9 mouse cellular contexts compared by ENCODE assay signal in the genomic region with DNA sequence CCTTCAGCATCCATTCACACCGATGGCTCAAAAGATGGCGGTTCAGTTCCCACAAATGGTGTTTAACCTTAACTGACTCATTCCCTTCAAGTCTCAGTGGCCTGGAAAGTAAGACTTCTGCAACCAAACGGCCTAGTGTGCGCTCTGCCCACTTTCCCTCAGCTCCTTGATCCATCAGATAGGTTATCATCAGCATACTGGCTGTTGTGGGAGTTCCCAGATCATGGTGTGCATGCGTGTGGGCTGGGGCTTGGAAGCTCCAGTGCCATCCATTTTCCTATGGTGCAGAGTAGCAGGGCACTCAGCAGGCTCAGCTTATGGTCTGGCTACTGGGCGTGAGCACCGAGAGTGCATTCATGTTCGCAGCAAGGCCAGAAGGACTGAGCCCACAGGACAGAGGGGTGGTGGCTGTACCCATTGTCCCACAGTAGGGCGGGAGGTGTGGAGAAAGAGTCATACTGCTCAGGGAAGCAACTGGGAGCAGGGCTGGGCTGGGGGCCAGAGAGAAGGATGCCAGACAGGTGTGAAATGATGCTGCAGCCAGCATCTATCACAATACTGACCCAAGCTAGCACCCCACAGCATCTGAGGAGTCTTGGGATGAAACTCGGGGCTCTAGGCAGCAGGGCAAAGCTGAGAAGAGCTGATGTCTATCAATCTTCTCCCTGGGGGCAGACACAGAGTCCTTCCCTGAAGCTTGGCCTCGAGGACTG. TPM values are rescaled to one million over a fixed set of nuclear protein-coding genes. Genes with fewer than 3 reads are reported as not detected.
DNase-seq lines count a peak whose midpoint lies in the region; ATAC-seq and TF ChIP-seq lines count a peak whose summit lies in the region.
"Had no signal": no experiment of that assay in that cellular context is flagged by ENCODE, and none has a peak within 500 bp of the region (broad histone marks: within the 10 kb centered on the region; RNA-seq: fewer than 3 reads in every experiment).

No protein-coding gene starts in this region.

- 0 out of 2 replicates have a peak overlapping the region, but pooled peaks have one; percentile 21 for H3K9ac ChIP-seq in intestine, embryonic 16.5 days (ENCODE audit: low read depth, low read length)
- H3K9ac ChIP-seq in intestine, postnatal 0 days (ENCODE audit: low read depth, low read length): no peak overlapping the region
- no peak overlapping the region for H3K9ac ChIP-seq in forebrain, embryonic 12.5 days
- H3K9ac ChIP-seq in limb, embryonic 13.5 days: peak overlapping the region; percentile 36; the same call in 1 of the 2 replicates
- H3K9ac ChIP-seq in midbrain, embryonic 16.5 days (ENCODE audit: low read depth, low read length): 0 out of 2 replicates have a peak overlapping the region, but pooled peaks have one; percentile 33

- no peak for DNase-seq in right cerebral cortex, postnatal 36 days (ENCODE audit: low spot score in 2 of 2)
- no peak for DNase-seq in gastrocnemius, adult 8-10 months (ENCODE audit: low spot score in 2 of 2)
- DNase-seq in adrenal gland, adult 18-20 months (ENCODE audit: low spot score in 2 of 2): no peak

- no peak overlapping the region for H3K4me2 ChIP-seq in intestine, embryonic 16.5 days (ENCODE audit: low read depth, low read length)
- no peak overlapping the region for H3K4me2 ChIP-seq in intestine, postnatal 0 days (replicated peaks; ENCODE audit: low read depth)
- no peak overlapping the region; the same call in 1 of the 2 replicates for H3K4me2 ChIP-seq in forebrain, embryonic 12.5 days
- H3K4me2 ChIP-seq in limb, embryonic 13.5 days (replicated peaks): no peak overlapping the region
- peak overlapping the region; percentile 4; the same call in 1 of the 2 replicates for H3K4me2 ChIP-seq in midbrain, embryonic 16.5 days (ENCODE audit: low read length)

- 76% methylated on average over 11 of the region's 11 CpGs for WGBS in intestine, embryonic 16.5 days
- WGBS in intestine, postnatal 0 days: 81% methylated on average over 11 of the region's 11 CpGs
- WGBS in forebrain, embryonic 12.5 days: 81% methylated on average over 11 of the region's 11 CpGs
- WGBS in limb, embryonic 13.5 days: 81% methylated on average over 11 of the region's 11 CpGs
- 74% methylated on average over 11 of the region's 11 CpGs for WGBS in midbrain, embryonic 16.5 days

- H3K27me3 ChIP-seq in intestine, embryonic 16.5 days (replicated peaks; ENCODE audit: control insufficient read depth, insufficient read depth, low read length): no peaks in the 10 kb centered on the region
- H3K27me3 ChIP-seq in intestine, postnatal 0 days (replicated peaks; ENCODE audit: control insufficient read depth, insufficient read depth, low read length): no peaks in the 10 kb centered on the region
- H3K27me3 ChIP-seq in forebrain, embryonic 12.5 days: no peaks in the 10 kb centered on the region
- no peaks in the 10 kb centered on the region for H3K27me3 ChIP-seq in limb, embryonic 13.5 days
- no peaks in the 10 kb centered on the region for H3K27me3 ChIP-seq in midbrain, embryonic 16.5 days (ENCODE audit: control insufficient read depth, insufficient read depth, low read depth, low read length)

- H3K27ac ChIP-seq in intestine, embryonic 16.5 days (ENCODE audit: low read length): no peak overlapping the region
- no peak overlapping the region for H3K27ac ChIP-seq in intestine, postnatal 0 days (ENCODE audit: low read depth, low read length)
- H3K27ac ChIP-seq in forebrain, embryonic 12.5 days: peak overlapping the region; percentile 82
- peak overlapping the region; percentile 22; the same call in 1 of the 2 replicates for H3K27ac ChIP-seq in limb, embryonic 13.5 days
- H3K27ac ChIP-seq in midbrain, embryonic 16.5 days (ENCODE audit: low read length): peak overlapping the region; percentile 67
- H3K27ac ChIP-seq: left cerebral cortex, adult 2 months had no signal

- no peak for ATAC-seq in intestine, embryonic 16.5 days
- ATAC-seq in intestine, postnatal 0 days: no peak
- ATAC-seq in forebrain, embryonic 12.5 days (ENCODE audit: low FRiP score): no peak; the same call in 1 of the 2 replicates
- ATAC-seq in limb, embryonic 13.5 days (ENCODE audit: low FRiP score, low read depth): no peak
- no peak; the same call in 1 of the 2 replicates for ATAC-seq in midbrain, embryonic 16.5 days

- no peaks in the 10 kb centered on the region for H3K9me3 ChIP-seq in intestine, embryonic 16.5 days (ENCODE audit: control insufficient read depth, low read length)
- H3K9me3 ChIP-seq in intestine, postnatal 0 days (ENCODE audit: control insufficient read depth): no peaks in the 10 kb centered on the region
- no peaks in the 10 kb centered on the region for H3K9me3 ChIP-seq in forebrain, embryonic 12.5 days
- no peaks in the 10 kb centered on the region for H3K9me3 ChIP-seq in limb, embryonic 13.5 days
- H3K9me3 ChIP-seq in midbrain, embryonic 16.5 days (replicated peaks; ENCODE audit: control insufficient read depth, low read length, poor library complexity, severe bottlenecking): no peaks in the 10 kb centered on the region

- peaks cover 86% of the 10 kb centered on the region for H3K4me1 ChIP-seq in intestine, embryonic 16.5 days (ENCODE audit: control insufficient read depth, insufficient read depth, low read length)
- H3K4me1 ChIP-seq in intestine, postnatal 0 days (replicated peaks; ENCODE audit: control insufficient read depth, insufficient read depth, low read length): peaks cover 40% of the 10 kb centered on the region
- H3K4me1 ChIP-seq in forebrain, embryonic 12.5 days: peaks cover 98% of the 10 kb centered on the region
- peaks cover 99% of the 10 kb centered on the region for H3K4me1 ChIP-seq in limb, embryonic 13.5 days
- H3K4me1 ChIP-seq in midbrain, embryonic 16.5 days (ENCODE audit: control insufficient read depth, insufficient read depth, low read length): peaks cover 67% of the 10 kb centered on the region

- H3K36me3 ChIP-seq in intestine, embryonic 16.5 days (ENCODE audit: control insufficient read depth, insufficient read depth, low read length): no peaks in the 10 kb centered on the region
- no peaks in the 10 kb centered on the region for H3K36me3 ChIP-seq in intestine, postnatal 0 days (ENCODE audit: control insufficient read depth, insufficient read depth)
- H3K36me3 ChIP-seq in forebrain, embryonic 12.5 days (replicated peaks): no peaks in the 10 kb centered on the region
- 0 out of 2 replicates have a peak, but pooled peaks cover 6% of the 10 kb centered on the region for H3K36me3 ChIP-seq in limb, embryonic 13.5 days
- no peaks in the 10 kb centered on the region for H3K36me3 ChIP-seq in midbrain, embryonic 16.5 days (ENCODE audit: control insufficient read depth, insufficient read depth, low read length)

- TF ChIP-seq CTCF in intestine, postnatal 0 days (IDR thresholded peaks at IDR 0.05; ENCODE audit: low read depth): no peak

- no peak overlapping the region for H3K4me3 ChIP-seq in intestine, embryonic 16.5 days (ENCODE audit: low read length)
- H3K4me3 ChIP-seq in intestine, postnatal 0 days (ENCODE audit: low read depth, low read length): no peak overlapping the region
- no peak overlapping the region for H3K4me3 ChIP-seq in forebrain, embryonic 12.5 days (replicated peaks)
- no peak overlapping the region for H3K4me3 ChIP-seq in limb, embryonic 13.5 days
- no peak overlapping the region for H3K4me3 ChIP-seq in midbrain, embryonic 16.5 days (ENCODE audit: low read depth, low read length)
- H3K4me3 ChIP-seq: left cerebral cortex, adult 2 months had no signal

RNA-seq across cellular contexts. Expression of a gene that starts 33.7 kb away (rescaled TPM):
- 21.2 and 22.3 TPM in 2 replicates for polyA plus RNA-seq in intestine, embryonic 16.5 days (2015; fragmentation: Nextera tagmentation; extraction: Ambion mirVana)
- polyA plus RNA-seq in intestine, postnatal 0 days (2015; fragmentation: Nextera tagmentation; extraction: Ambion mirVana): 12.4 and 13.5 TPM in 2 replicates
- polyA plus RNA-seq in forebrain, embryonic 12.5 days (2016; fragmentation: Nextera tagmentation; extraction: Ambion mirVana): 64.1 and 68.3 TPM in 2 replicates
- polyA plus RNA-seq in limb, embryonic 13.5 days (2015; fragmentation: Nextera tagmentation; extraction: Ambion mirVana): 66.7 and 68.6 TPM in 2 replicates
- polyA plus RNA-seq in midbrain, embryonic 16.5 days (2015; fragmentation: Nextera tagmentation; extraction: Ambion mirVana): 54.2 and 58.0 TPM in 2 replicates
- 10 to 100 TPM; 18.5 to 28.7 (median 21.8) TPM for total RNA-seq in gastrocnemius, adult 8-10 months (2022)
- total RNA-seq in adrenal gland, adult 18-20 months (2021): 100 to 1,000 TPM in 1 of 2 experiments, 10 to 100 TPM in 1; 89.1 to 116 TPM

Comparison
In these comparisons a context has a peak if more than half of its experiments do, and no peak if none do; other contexts are left out.
1. H3K9ac ChIP-seq: peak in intestine, embryonic 16.5 days (single experiment), limb, embryonic 13.5 days (single experiment) and midbrain, embryonic 16.5 days (single experiment); none in intestine, postnatal 0 days (single experiment) and forebrain, embryonic 12.5 days (single experiment).
2. H3K27ac ChIP-seq: peak in forebrain, embryonic 12.5 days (single experiment), limb, embryonic 13.5 days (single experiment) and midbrain, embryonic 16.5 days (single experiment); none in intestine, embryonic 16.5 days (single experiment) and intestine, postnatal 0 days (single experiment).